Mouse (Mus musculus) lung, postnatal 0 days (tissue): ENCODE measurements around the gene Atl3.

Experiments
- CTCF ChIP-seq: IDR thresholded peaks from 2 replicates; pipeline ENCODE4 v1.5.1; 2016; ENCODE audit warnings: antibody characterized with exemption, mild to moderate bottlenecking
- EP300 ChIP-seq: IDR thresholded peaks from 2 replicates; pipeline ENCODE4 v1.6.1; 2016; ENCODE audit warnings: antibody characterized with exemption, mild to moderate bottlenecking, control low read depth

DNA sequence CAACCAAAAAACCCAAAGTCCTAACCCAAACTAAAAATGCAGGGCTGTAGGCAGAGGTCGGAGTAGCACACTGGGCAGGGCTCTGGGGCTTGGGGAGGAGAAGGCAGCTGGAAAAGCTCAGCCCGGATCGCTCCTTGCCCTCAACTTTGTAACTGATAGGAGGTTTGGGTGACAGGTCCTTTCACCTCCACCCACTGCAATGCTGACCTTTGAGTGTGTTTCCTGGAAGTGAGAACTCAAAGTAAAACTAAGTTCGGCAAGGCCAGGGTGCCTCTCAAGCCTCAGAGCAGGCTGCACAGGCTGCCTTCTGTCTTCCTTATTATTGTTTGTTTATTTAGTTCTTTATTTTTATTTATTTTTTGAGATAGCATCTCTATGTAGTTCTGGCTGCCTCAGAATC is 66.1 kb downstream of the Atl3 start:
- TF ChIP-seq CTCF (no peak), EP300 (no peak)
